Mouse (Mus musculus): ENCODE measurements at regions not wholly inside any gene's neighbourhood (a gene's known extent, or its start where the extent isn't known, plus 50 kb on each side); places are given as distances from the start of the nearest gene placed in this dataset.

DNA sequence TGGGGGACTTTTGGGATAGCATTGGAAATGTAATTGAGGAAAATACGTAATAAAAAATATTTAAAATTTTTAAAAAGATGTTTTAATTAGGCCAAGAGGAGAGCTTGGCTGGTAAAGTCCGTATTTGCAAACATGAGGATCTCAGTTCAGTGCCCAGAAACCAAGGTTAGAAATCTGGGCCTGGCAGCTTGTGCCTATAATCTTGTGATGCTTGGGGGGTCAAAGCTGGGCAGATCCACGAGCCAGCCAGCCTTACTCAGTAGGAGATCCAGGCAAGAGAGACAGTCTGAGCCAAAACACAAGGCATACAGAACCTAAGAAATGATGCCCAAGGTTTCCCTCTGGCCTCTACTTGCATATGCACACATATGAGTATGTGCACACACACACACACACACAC lies 54.1 kb upstream of the Cxadr start:
- in situ Hi-C loops (cut with MboI, MseI): no loop called here

DNA sequence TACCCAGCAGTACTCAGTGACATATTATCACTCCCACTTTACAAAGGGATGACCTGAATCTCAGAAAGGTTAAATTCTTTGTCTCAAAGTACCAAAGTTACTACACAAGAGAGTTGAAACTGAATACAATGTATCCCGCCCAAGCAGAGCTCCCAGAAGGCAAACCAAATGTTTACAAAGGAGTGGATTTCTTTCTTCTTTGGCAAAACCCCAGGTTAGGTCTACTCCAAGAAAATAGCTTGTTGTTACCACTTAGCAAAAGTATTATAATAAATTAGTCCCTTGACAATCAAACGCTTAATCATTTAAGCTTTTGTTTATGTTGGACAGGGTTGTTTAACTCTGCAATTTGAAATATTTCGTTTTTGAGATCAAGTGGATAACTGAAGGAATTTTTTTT lies 58.6 kb upstream of the Cxadr start:
- in situ Hi-C loops (cut with MboI, MseI): no loop called here

GRCm38 (mm10) chr16:78240152-78240551 lies 61.1 kb upstream of the Cxadr start:
- in situ Hi-C loops (cut with MboI, MseI): no loop called here

- in situ Hi-C loops (cut with MboI, MseI): no loop called here
Observed at GRCm38 (mm10) chr16:78238052-78238701, 63.1 kb upstream of the Cxadr start.

GRCm38 (mm10) chr16:78237641-78238051 lies 63.6 kb upstream of the Cxadr start:
- in situ Hi-C loops (cut with MboI, MseI): no loop called here

GRCm38 (mm10) chr16:78236746-78237640 lies 64.3 kb upstream of the Cxadr start:
- in situ Hi-C loops (cut with MboI, MseI): no loop called here

DNA sequence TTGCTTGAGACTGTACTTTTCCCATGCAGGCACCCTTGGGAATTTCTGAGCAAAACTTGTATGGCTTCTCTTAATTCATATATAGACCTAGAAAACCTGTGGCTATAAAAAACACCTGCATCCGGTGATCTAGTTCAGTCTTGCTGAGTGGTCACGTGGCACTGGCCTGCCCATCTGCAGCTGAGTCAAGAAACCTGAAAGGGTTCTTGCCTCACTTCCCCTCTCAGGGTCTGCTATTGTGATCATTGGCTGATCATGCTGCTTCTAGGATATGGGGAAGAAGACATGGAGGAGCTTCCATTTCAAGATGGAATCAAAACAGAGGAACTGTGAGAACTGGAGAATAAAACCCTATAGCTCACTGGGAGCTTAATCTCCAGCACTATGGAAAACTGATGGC lies 69.1 kb upstream of the Cxadr start:
- in situ Hi-C loops (cut with MboI, MseI): no loop called here

- in situ Hi-C loops (cut with MboI, MseI): no loop called here
Observed at GRCm38 (mm10) chr16:78229013-78229412, 72.3 kb upstream of the Cxadr start.

DNA sequence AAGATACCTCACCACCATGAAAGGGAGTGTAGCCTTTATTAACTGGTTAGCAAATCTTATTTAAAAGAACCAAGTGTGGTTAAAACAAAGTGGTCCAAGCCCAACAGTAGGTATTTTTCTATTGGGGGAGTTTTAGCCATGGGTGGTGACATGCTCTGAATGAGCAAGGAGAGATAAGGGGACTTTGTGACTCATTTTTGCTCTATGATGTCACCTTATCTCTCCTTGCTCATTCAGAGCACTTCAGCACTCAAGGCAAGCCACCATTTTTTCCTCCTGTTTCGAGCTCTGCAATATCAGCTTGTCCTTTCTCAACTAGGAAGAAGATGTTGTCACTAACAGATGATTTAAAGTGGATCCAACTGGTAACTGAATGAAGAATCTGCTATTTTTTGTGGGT lies 78.9 kb upstream of the Cxadr start:
- in situ Hi-C loops (cut with MboI, MseI): no loop called here

- in situ Hi-C loops (cut with MboI, MseI): no loop called here
Observed at GRCm38 (mm10) chr16:78221781-78222180, 79.5 kb upstream of the Cxadr start.

DNA sequence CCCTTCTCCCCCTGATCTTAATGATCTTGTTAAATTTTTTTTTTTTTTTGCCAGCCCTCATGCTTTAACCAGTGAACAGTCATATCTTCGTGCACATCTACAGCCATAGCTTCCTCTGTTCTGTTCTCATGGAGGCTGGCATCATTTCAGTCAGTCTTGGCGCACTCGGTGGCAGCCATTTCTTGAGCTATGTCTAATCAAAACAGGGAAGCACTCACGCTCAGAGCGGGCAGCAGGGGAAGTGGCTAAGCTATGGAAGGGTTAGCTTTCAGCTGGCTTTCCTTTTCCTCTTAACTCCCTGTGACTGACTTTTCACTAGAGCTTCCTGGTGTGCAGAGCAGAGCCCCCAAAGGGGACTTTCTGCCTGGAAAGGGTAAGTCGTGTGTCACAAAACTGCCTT lies 83.7 kb upstream of the Cxadr start:
- in situ Hi-C loops (cut with MboI, MseI): no loop called here

DNA sequence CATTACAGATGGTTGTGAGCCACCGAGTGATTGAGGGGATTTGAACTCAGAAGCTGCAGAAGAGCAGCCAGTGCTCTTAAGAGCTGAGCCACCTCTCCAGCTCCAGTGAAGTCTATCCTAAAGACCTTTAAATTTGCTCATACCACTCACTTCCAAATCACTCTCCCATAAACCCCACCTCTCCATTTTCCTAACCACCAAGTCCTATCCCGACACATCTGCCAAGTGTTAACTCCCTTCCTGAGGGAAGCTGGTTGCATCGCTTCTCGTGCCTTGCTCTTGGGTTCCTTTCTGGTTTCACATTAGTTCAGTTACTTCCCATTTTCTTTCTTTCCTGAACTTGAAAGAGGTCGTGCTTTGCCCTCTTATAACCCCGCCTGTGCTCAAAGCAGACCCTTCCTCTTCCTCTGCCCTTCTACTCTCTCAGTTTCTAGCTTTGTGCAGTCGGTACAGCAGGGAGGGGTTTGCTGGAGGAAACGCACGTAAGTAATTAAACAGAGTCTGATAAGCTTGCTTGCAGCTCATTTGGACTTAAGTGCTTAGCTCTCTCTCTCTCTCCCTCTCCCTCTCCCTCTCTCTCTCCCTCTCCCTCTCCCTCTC lies 84.4 kb upstream of the Cxadr start:
- in situ Hi-C loops (cut with MboI, MseI): no loop called here

GRCm38 (mm10) chr16:78211687-78212086 lies 89.6 kb upstream of the Cxadr start:
- in situ Hi-C loops (cut with MboI, MseI): no loop called here

GRCm38 (mm10) chr16:78208321-78208720 lies 93.0 kb upstream of the Cxadr start:
- in situ Hi-C loops (cut with MboI, MseI): no loop called here

- in situ Hi-C loops (cut with MboI, MseI): no loop called here
Observed at GRCm38 (mm10) chr16:78204332-78204731, 97.0 kb upstream of the Cxadr start.

- in situ Hi-C loops (cut with MboI, MseI): no loop called here
Observed at GRCm38 (mm10) chr16:78200044-78200830, 101.1 kb upstream of the Cxadr start.

DNA sequence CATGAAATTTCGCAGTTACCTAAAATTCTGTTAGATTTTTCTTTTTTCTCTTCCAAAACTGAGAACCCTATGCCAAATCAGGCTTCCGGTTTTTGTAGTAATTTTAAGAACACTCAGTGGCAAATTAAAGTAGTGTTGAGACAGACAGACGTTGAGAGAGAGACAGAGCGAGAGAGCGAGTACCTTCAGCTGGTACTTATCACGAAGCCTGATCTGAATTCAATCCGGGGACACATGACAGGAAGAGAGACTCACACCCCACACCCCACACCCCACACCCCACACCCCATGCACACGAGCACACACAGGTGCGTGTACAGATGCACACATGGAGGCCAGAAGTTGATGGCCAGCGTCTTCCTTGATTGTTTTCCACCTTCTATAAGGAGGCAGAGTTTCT lies 102.0 kb upstream of the Cxadr start:
- in situ Hi-C loops (cut with MboI, MseI): loop anchor here (5.0 kb wide), 1 partner anchor 103 kb away; the partner anchor contains the start of gene Cxadr

- in situ Hi-C loops (cut with MboI, MseI): loop anchor here (5.0 kb wide), 1 partner anchor 104 kb away; the partner anchor contains the start of gene Cxadr
Observed at GRCm38 (mm10) chr16:78198642-78199121, 102.6 kb upstream of the Cxadr start.

- in situ Hi-C loops (cut with MboI, MseI): loop anchor here (5.0 kb wide), 1 partner anchor 105 kb away; the partner anchor contains the start of gene Cxadr
Observed at GRCm38 (mm10) chr16:78197252-78197896, 103.9 kb upstream of the Cxadr start.

DNA sequence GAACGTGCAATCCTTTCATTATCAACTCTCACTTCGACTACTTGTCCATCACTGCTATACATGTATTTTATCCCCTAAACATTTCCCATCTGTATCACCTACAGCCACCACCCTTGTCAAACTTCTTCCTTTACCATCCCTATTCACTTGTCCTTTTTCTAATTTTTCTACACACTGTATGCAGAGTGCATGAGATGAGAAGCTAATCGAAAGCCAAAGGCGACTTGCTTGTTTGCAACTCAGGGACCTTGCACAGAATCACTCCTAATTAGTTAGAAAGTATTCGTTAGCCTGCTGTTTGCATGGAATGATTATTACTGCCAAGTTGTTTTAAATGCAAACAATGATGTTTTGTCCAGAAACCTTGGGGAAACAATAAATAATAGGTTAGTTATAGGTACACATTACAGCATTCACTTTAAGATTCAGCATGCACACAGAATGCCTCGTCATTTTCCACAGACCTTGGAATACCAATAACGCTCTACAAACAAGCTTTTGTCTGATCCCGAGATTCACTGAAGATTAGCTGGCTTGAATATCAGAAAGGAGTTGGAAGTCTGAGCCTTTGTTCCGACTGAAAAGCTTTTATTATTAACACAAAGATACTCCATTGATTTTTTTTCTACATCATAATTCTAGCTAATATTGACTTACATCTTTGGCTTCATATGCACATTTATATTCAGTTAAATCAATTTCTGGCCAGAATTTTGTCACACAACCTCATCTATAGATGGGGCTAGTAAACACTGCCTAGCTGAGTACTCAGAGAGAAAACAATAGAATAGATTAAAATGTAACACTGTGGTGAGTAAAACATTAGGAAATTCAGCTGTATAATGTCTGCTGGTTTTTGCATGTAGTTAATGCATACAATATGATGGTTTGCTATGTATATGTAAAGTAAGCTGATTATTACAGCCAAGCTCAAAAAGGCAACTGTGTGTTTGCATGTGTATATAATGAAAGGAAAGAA lies 130.4 kb upstream of the Cxadr start:
- in situ Hi-C loops (cut with MboI, MseI): no loop called here

Data from regulatory T cell (primary cell).